Mouse (Mus musculus): ENCODE data around the gene Nell1.

Gene Nell1

DNA sequence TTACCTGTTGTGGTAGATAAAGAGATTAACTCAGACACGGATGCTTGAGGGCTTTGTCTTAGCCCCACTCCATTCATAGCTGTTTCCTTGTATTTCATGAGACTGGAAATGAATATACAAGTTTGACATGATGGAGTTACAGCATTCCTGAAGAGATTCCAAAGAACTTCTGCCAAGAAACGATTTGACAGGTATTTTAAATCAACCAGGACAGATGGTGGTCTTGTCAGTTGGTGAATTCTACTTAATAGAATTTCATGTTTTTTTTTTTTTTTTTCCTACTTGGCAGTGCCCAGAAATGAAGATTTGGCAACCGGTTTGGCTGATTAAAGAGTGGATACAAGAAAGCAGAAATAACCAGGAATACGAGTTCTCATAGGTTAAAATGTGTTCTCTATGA lies 24.7 kb downstream of the Nell1 start:
- no peak for TF ChIP-seq GATA4 (IDR thresholded peaks at IDR 0.05; ENCODE audit: insufficient replicate concordance, low read length)

GRCm38 (mm10) chr7:50005268-50005667 lies 30.6 kb downstream of the Nell1 start:
- no peak for TF ChIP-seq GATA4 (IDR thresholded peaks at IDR 0.05; ENCODE audit: insufficient replicate concordance, low read length)

DNA sequence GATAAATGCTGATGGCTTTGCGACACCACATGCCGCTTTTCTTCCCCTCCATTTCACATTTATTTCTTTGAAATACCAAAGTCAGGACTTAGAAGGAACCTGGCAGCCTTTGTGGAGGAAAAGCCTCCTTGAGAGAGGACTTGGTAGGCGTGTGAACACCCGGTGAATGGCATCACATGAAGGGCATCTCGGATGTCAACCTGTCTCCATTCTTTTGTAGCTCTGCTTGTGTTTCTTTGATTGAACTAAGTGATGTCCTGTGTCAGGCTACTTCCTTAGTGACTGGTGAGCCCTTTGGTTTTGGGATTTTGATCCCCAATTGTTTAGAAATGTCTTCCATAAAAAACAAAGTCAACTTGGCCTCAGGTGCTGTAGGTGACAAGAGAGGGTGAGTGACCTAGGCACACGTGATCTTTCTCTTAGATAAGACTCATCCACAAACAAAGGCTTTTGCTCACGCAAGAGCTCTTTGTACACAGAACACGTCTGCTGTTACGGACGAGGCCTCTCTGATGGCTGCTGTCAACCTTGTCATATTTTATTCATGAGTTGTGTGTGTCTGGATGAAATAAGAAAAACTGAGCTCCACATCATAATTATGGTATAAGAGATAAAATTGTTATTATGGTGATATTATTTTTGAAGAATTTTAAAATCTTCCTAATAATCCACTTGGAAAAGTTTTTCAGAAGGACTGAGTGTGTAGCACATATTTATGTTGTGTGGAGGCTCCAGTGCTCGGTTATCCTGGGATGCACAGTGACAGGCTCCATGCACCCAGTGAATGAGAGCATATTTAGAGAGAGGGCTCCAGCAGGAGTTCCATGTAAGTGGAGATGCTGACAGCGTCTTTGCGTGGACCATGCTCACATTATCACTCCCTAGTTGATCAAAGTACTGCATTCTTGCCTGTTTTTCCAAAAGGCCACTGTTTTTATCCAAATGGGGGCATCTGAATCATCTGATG lies 60.8 kb downstream of the Nell1 start:
- no peak for TF ChIP-seq GATA4 (IDR thresholded peaks at IDR 0.05; ENCODE audit: insufficient replicate concordance, low read length)

DNA sequence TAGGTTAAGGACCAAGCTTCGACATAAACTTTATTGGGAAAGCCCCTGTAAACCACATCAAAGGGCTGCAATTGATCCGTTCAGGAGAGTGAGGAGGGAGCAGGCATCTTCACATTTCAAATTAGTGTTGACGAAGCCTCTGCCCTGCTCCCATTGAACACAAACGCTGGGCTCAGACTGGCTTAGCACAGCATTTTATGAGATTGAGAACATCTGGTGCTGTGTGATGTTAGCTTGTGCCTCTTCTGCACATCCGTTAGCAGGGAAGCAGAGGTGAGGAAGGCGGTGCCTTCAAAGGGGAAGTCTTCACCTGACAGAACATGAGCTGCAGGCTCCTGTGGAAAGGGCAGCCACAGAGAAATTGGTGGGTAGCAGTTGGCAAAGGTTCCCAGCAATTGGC lies 66.4 kb downstream of the Nell1 start:
- no peak for TF ChIP-seq GATA4 (IDR thresholded peaks at IDR 0.05; ENCODE audit: insufficient replicate concordance, low read length)

GRCm38 (mm10) chr7:50050144-50050543 lies 75.5 kb downstream of the Nell1 start:
- no peak for TF ChIP-seq GATA4 (IDR thresholded peaks at IDR 0.05; ENCODE audit: insufficient replicate concordance, low read length)

GRCm38 (mm10) chr7:50053704-50054103 lies 79.0 kb downstream of the Nell1 start:
- TF ChIP-seq GATA4 (IDR thresholded peaks at IDR 0.05; ENCODE audit: insufficient replicate concordance, low read length): no peak

- TF ChIP-seq GATA4 (IDR thresholded peaks at IDR 0.05; ENCODE audit: insufficient replicate concordance, low read length): no peak
Observed at GRCm38 (mm10) chr7:50094461-50094860, 119.8 kb downstream of the Nell1 start.

GRCm38 (mm10) chr7:50105612-50106321 lies 131.1 kb downstream of the Nell1 start:
- no peak for TF ChIP-seq GATA4 (IDR thresholded peaks at IDR 0.05; ENCODE audit: insufficient replicate concordance, low read length)

- TF ChIP-seq GATA4 (IDR thresholded peaks at IDR 0.05; ENCODE audit: insufficient replicate concordance, low read length): no peak
Observed at GRCm38 (mm10) chr7:50107261-50107660, 132.6 kb downstream of the Nell1 start.

- TF ChIP-seq GATA4 (IDR thresholded peaks at IDR 0.05; ENCODE audit: insufficient replicate concordance, low read length): no peak
Observed at GRCm38 (mm10) chr7:50118348-50118747, 143.7 kb downstream of the Nell1 start.

GRCm38 (mm10) chr7:50137706-50138105 lies 163.0 kb downstream of the Nell1 start:
- no peak for TF ChIP-seq GATA4 (IDR thresholded peaks at IDR 0.05; ENCODE audit: insufficient replicate concordance, low read length)

DNA sequence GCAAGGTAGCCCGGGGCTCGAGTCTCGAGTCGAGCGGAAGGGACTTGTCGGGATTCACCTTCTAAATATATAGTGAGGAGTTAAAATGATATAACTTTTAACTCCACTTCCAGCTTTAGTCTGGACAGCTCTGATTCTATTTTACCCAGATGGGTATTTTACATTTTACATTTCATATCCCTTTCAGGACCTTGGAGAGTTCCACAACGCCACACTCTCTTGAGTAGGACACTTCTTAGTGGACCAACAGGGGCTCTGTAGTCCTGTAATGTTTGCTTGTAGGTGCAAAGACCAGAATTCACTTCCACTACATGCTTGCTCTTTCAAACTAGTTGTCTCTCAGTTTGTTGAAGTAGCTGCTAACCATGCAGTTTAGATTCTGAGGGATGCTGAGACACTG lies 174.7 kb downstream of the Nell1 start:
- no peak for TF ChIP-seq GATA4 (IDR thresholded peaks at IDR 0.05; ENCODE audit: insufficient replicate concordance, low read length)

GRCm38 (mm10) chr7:50150838-50151237 lies 176.2 kb downstream of the Nell1 start:
- TF ChIP-seq GATA4 (IDR thresholded peaks at IDR 0.05; ENCODE audit: insufficient replicate concordance, low read length): no peak

DNA sequence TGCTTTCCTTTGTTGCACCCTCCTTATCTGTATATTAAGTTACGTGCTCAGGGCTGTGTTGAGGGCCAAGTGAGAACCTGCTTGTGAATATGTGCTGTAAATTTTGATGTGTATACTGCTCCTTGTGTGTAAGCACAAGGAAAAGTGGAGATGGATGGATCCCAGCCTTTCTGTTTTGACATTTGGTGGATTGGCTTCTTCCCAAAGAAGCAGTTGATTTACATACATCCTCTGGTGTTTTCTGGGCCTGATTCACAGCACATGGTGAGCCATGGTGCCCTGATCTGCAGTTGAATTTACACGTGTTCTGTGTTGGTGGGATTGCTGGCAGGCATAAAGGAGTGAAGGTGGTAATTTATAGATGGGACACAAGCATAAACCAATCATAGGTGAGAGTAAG lies 179.0 kb downstream of the Nell1 start:
- TF ChIP-seq GATA4 (IDR thresholded peaks at IDR 0.05; ENCODE audit: insufficient replicate concordance, low read length): no peak

- TF ChIP-seq GATA4 (IDR thresholded peaks at IDR 0.05; ENCODE audit: insufficient replicate concordance, low read length): no peak
Observed at GRCm38 (mm10) chr7:50162602-50163001, 187.9 kb downstream of the Nell1 start.

- TF ChIP-seq GATA4 (IDR thresholded peaks at IDR 0.05; ENCODE audit: insufficient replicate concordance, low read length): no peak
Observed at GRCm38 (mm10) chr7:50168778-50169177, 194.1 kb downstream of the Nell1 start.
